Mouse (Mus musculus) myocyte (in vitro differentiated cells): Measurements from ENCODE around the gene Adcy2.

Experiments
- CEBPB ChIP-seq: IDR thresholded peaks from 2 replicates; pipeline ENCODE4 v1.6.1; 2011; ENCODE audit warnings: mild to moderate bottlenecking, moderate library complexity; ENCODE audit not compliant: poor library complexity, insufficient read depth, severe bottlenecking
- E2F4 ChIP-seq: IDR thresholded peaks from one replicate; pipeline ENCODE4 v1.6.1; 2011; ENCODE audit warnings: mild to moderate bottlenecking, control low read depth, moderate library complexity; ENCODE audit not compliant: insufficient read depth
- MAX ChIP-seq: IDR thresholded peaks from one replicate; pipeline ENCODE4 v1.6.1; 2011; ENCODE audit warnings: low read depth, mild to moderate bottlenecking, control low read depth
- MYOD1 ChIP-seq, 3 experiments: IDR thresholded peaks; one replicate each; pipeline ENCODE4 v1.6.1; 2011; ENCODE audit warnings: control low read depth in 2 of 3, low read depth in 2 of 3, mild to moderate bottlenecking in 2 of 3, moderate library complexity in 1 of 3; ENCODE audit not compliant: insufficient read length in 2 of 3, control insufficient read depth in 1 of 3
- MYOG ChIP-seq, 3 experiments: IDR thresholded peaks; one replicate each; pipeline ENCODE4 v1.6.1; 2011; ENCODE audit warnings: control low read depth in 2 of 3, low read depth in 2 of 3, mild to moderate bottlenecking in 2 of 3; ENCODE audit not compliant: insufficient read length in 2 of 3, control insufficient read depth in 1 of 3, insufficient read depth in 1 of 3
- POLR2A ChIP-seq: IDR thresholded peaks from one replicate; pipeline ENCODE4 v1.6.1; 2011; ENCODE audit warnings: low read depth, mild to moderate bottlenecking, control low read depth, moderate library complexity; ENCODE audit not compliant: insufficient read length
- POLR2AphosphoS2 ChIP-seq: IDR thresholded peaks from one replicate; pipeline ENCODE4 v1.6.1; 2011; ENCODE audit warnings: low read depth, control low read depth; ENCODE audit not compliant: insufficient read length
- REST ChIP-seq: IDR thresholded peaks from one replicate; pipeline ENCODE4 v1.6.1; 2011; ENCODE audit warnings: mild to moderate bottlenecking, control low read depth, moderate library complexity; ENCODE audit not compliant: insufficient read depth, insufficient read length
- SRF ChIP-seq: IDR thresholded peaks from one replicate; pipeline ENCODE4 v1.6.1; 2011; ENCODE audit warnings: low read depth; ENCODE audit not compliant: control insufficient read depth, insufficient read length
- TCF12 ChIP-seq: IDR thresholded peaks from one replicate; pipeline ENCODE4 v1.6.1; 2011; ENCODE audit warnings: mild to moderate bottlenecking, control low read depth; ENCODE audit not compliant: poor library complexity, insufficient read depth, severe bottlenecking
- USF1 ChIP-seq: IDR thresholded peaks from one replicate; pipeline ENCODE4 v1.6.1; 2011; ENCODE audit warnings: low read depth, mild to moderate bottlenecking, control low read depth, moderate library complexity

GRCm38 (mm10) chr13:68932283-68932647, 67.1 kb downstream of the Adcy2 start:
- TF ChIP-seq POLR2A (no peak), USF1 (no peak), MYOG (IDR thresholded peaks at IDR 0.05; ENCODE audit: control insufficient read depth in 1 of 3, insufficient read depth in 1 of 3, insufficient read length in 2 of 3, low read depth in 2 of 3) (no peak), MAX (no peak), POLR2AphosphoS2 (no peak), MYOD1 (IDR thresholded peaks at IDR 0.05; ENCODE audit: control insufficient read depth in 1 of 3, insufficient read length in 2 of 3, low read depth in 2 of 3) (no peak), TCF12 (no peak), E2F4 (no peak), CEBPB (no peak), REST (no peak), SRF (no peak)
